In the genomic region with DNA sequence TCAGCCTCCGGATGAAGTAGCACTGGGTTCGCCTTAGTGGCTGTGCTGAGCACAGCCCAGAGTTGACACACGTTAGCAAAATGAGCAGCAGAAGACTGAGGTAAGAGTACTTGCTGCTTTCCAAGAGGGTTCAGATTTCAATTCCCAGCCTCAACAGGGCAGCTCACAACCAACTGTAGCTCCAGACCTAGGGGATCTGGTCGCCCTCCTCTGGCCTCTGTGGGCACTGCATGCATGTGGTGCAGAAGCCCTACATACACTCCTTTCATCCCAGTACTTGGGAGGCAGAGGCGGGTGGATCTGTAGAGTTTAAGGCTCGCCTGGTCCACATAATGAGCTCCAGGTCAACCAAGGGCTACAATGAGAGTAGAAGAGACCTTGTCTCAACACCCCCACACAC, we compare ENCODE assay signal across 11 mouse cellular contexts. TPM values are rescaled to one million over a fixed set of nuclear protein-coding genes. Genes with fewer than 3 reads are reported as not detected.
A peak's percentile ranks its signal among the peaks of the same experiment; 100 is the strongest.
DNase-seq lines count a peak whose midpoint lies in the region; ATAC-seq lines count a peak whose summit lies in the region.
"Had no signal": no experiment of that assay in that cellular context is flagged by ENCODE, and none has a peak within 500 bp of the region (broad histone marks: within the 10 kb centered on the region; RNA-seq: fewer than 3 reads in every experiment).

No protein-coding gene starts in this region.

- no peaks in the 10 kb centered on the region for H3K36me3 ChIP-seq in kidney, embryonic 15.5 days
- H3K36me3 ChIP-seq: embryonic facial prominence, embryonic 12.5 days had no signal

- no peak overlapping the region for H3K27ac ChIP-seq in kidney, embryonic 15.5 days
- H3K27ac ChIP-seq: embryonic facial prominence, embryonic 12.5 days had no signal

- no peak for ATAC-seq in kidney, embryonic 15.5 days (replicated peaks; ENCODE audit: low FRiP score)

- no peak overlapping the region for H3K9ac ChIP-seq in kidney, embryonic 15.5 days
- H3K9ac ChIP-seq: embryonic facial prominence, embryonic 12.5 days had no signal

- no peak overlapping the region for H3K4me3 ChIP-seq in kidney, embryonic 15.5 days (replicated peaks)
- H3K4me3 ChIP-seq: embryonic facial prominence, embryonic 12.5 days had no signal

- 67% methylated on average over 6 of the region's 6 CpGs for WGBS in kidney, embryonic 15.5 days

- DNase-seq in kidney, postnatal 4 days = peak; percentile 46
- peak; percentile 16 for DNase-seq in thymus, postnatal 14 days
- no peak for DNase-seq in thymus, postnatal 10 days (ENCODE audit: low spot score in 2 of 2)
- peak; percentile 16 for DNase-seq in c-Kit-positive CD71-negative TER-119-negative erythroid progenitor cells, embryonic 14.5 days (ENCODE audit: low read depth)
- no peak for DNase-seq in cerebellum, postnatal 4 days (ENCODE audit: low spot score in 2 of 2)
- DNase-seq in right cerebral cortex, postnatal 14 days = no peak

- H3K9me3 ChIP-seq in kidney, embryonic 15.5 days (replicated peaks) = no peaks in the 10 kb centered on the region
- H3K9me3 ChIP-seq: embryonic facial prominence, embryonic 12.5 days had no signal

- no peaks in the 10 kb centered on the region for H3K27me3 ChIP-seq in kidney, embryonic 15.5 days
- H3K27me3 ChIP-seq: embryonic facial prominence, embryonic 12.5 days had no signal

- no peak overlapping the region for H3K4me2 ChIP-seq in kidney, embryonic 15.5 days
- H3K4me2 ChIP-seq: embryonic facial prominence, embryonic 12.5 days had no signal

- H3K4me1 ChIP-seq in kidney, embryonic 15.5 days = no peaks in the 10 kb centered on the region
- H3K4me1 ChIP-seq: embryonic facial prominence, embryonic 12.5 days had no signal

RNA-seq across cellular contexts. Expression of gene Grm2, which starts 12.1 kb away (rescaled TPM):
- polyA plus RNA-seq in kidney, embryonic 15.5 days (2015; fragmentation: Nextera tagmentation; extraction: Ambion mirVana) = not detected in 2 replicates
- polyA plus RNA-seq: Patski had no signal

RNA-seq across cellular contexts. Expression of gene Iqcf6, which starts 17.4 kb away (rescaled TPM):
- polyA plus RNA-seq in kidney, embryonic 15.5 days (2015; fragmentation: Nextera tagmentation; extraction: Ambion mirVana) = not detected in 2 replicates
- polyA plus RNA-seq: embryonic facial prominence, embryonic 12.5 days; limb, embryonic 14.5 days; midbrain, embryonic 14.5 days; Patski had no signal

RNA-seq across cellular contexts. Expression of gene Tex264, which starts 41.9 kb away (rescaled TPM):
- polyA plus RNA-seq in kidney, embryonic 15.5 days (2015; fragmentation: Nextera tagmentation; extraction: Ambion mirVana) = 65.6 and 67.4 TPM in 2 replicates

Comparison
In these comparisons a context has a peak if more than half of its experiments do, and no peak if none do; other contexts are left out.
1. DNase-seq: peak in kidney, postnatal 4 days (2 of 2), thymus, postnatal 14 days (single experiment) and c-Kit-positive CD71-negative TER-119-negative erythroid progenitor cells, embryonic 14.5 days (single experiment); none in thymus, postnatal 10 days (0 of 2), cerebellum, postnatal 4 days (0 of 2) and right cerebral cortex, postnatal 14 days (single experiment).